8 mouse cellular contexts compared by ENCODE assay signal in genomic region chr1:63446047-63446704, GRCm38 (mm10). TPM values are rescaled to one million over a fixed set of nuclear protein-coding genes. Genes with fewer than 3 reads are reported as not detected.
DNase-seq lines count a peak whose midpoint lies in the region; ATAC-seq lines count a peak whose summit lies in the region.

No protein-coding gene starts in this region.

- ATAC-seq in neural tube, embryonic 13.5 days (ENCODE audit: low read depth): peak; percentile 72

- H3K4me3 ChIP-seq in neural tube, embryonic 13.5 days: peak overlapping the region; percentile 84

- peak overlapping the region; percentile 97 for H3K4me2 ChIP-seq in neural tube, embryonic 13.5 days

- H3K36me3 ChIP-seq in neural tube, embryonic 13.5 days: 0 out of 2 replicates have a peak, but pooled peaks cover 9% of the 10 kb centered on the region

- H3K27me3 ChIP-seq in neural tube, embryonic 13.5 days: no peaks in the 10 kb centered on the region

- peak; percentile 10 for DNase-seq in gastrocnemius, postnatal 14 days
- DNase-seq in gastrocnemius, adult 8-10 months (ENCODE audit: low spot score in 2 of 2): no peak
- DNase-seq in urinary bladder, postnatal 14 days (ENCODE audit: low spot score): peak; percentile 8
- no peak for DNase-seq in urinary bladder, postnatal 4 days (ENCODE audit: low spot score in 2 of 2)
- peak; percentile 28 to 33 for DNase-seq in frontal cortex, postnatal 10 days (ENCODE audit: low spot score in 2 of 2)
- DNase-seq in left cerebral cortex, postnatal 36 days (ENCODE audit: low spot score in 2 of 2): peak; percentile 52 to 53
- no peak for DNase-seq in thymus, postnatal 0 days (ENCODE audit: low spot score)

- no peaks in the 10 kb centered on the region for H3K9me3 ChIP-seq in neural tube, embryonic 13.5 days

- peak overlapping the region; percentile 91 for H3K9ac ChIP-seq in neural tube, embryonic 13.5 days

- peaks cover 11% of the 10 kb centered on the region for H3K4me1 ChIP-seq in neural tube, embryonic 13.5 days (replicated peaks)

- H3K27ac ChIP-seq in neural tube, embryonic 13.5 days (replicated peaks): peak overlapping the region; percentile 83

- intact Hi-C loops in gastrocnemius, postnatal 14 days (cut with DNase I; ENCODE audit: low total_unique reads): no loop called here
- intact Hi-C loops in left cerebral cortex, postnatal 36 days (cut with DNase I): loop anchor here (5.0 to 10.0 kb wide), 2 partner anchors 171 to 269 kb away; partner anchors contain the start of genes Eef1b2, Ndufs1 and Zdbf2

- WGBS in neural tube, embryonic 13.5 days: under 1% methylated on average over 41 of the region's 68 CpGs

RNA-seq across cellular contexts. Expression of gene Adam23, which starts 0.5 kb away (rescaled TPM):
- total RNA-seq in gastrocnemius, postnatal 14 days (2021): 1 to 10 TPM; 3.7 to 5.5 TPM
- 1 to 10 TPM in 1 of 4 experiments, under 1 TPM in 3; 0.56 to 1.6 (median 0.87) TPM for total RNA-seq in gastrocnemius, adult 8-10 months (2022)
- total RNA-seq in left cerebral cortex, postnatal 36 days (2021): 100 to 1,000 TPM; 151 to 154 TPM
- polyA plus RNA-seq in neural tube, embryonic 13.5 days (2015; fragmentation: Nextera tagmentation; extraction: Ambion mirVana): 13.9 and 14.9 TPM in 2 replicates
- 1.6 and 3.3 TPM in 2 replicates for polyA plus RNA-seq in thymus, postnatal 0 days (2015; fragmentation: Nextera tagmentation; extraction: Ambion mirVana)

Comparison
In these comparisons a context has a peak if more than half of its experiments do, and no peak if none do; other contexts are left out.
1. DNase-seq: peak in gastrocnemius, postnatal 14 days (single experiment), urinary bladder, postnatal 14 days (single experiment), frontal cortex, postnatal 10 days (2 of 2) and left cerebral cortex, postnatal 36 days (2 of 2); none in gastrocnemius, adult 8-10 months (0 of 2), urinary bladder, postnatal 4 days (0 of 2) and thymus, postnatal 0 days (single experiment).
2. RNA of gene Adam23, which starts 0.5 kb away (total RNA-seq): 151 to 154 TPM in left cerebral cortex, postnatal 36 days; 3.7 to 5.5 TPM in gastrocnemius, postnatal 14 days and 0.56 to 1.6 TPM in gastrocnemius, adult 8-10 months; every median in the first group is over 10 times any median in the second.